Mouse (Mus musculus) cerebellum, adult 9-11 months (tissue): ENCODE measurements at regions not wholly inside any gene's neighbourhood (a gene's known extent, or its start where the extent isn't known, plus 50 kb on each side); places are given as distances from the start of the nearest gene placed in this dataset.

Experiments
- DNase-seq: peaks from one replicate; pipeline ENCODE4 v3.0.0; 2022

DNA sequence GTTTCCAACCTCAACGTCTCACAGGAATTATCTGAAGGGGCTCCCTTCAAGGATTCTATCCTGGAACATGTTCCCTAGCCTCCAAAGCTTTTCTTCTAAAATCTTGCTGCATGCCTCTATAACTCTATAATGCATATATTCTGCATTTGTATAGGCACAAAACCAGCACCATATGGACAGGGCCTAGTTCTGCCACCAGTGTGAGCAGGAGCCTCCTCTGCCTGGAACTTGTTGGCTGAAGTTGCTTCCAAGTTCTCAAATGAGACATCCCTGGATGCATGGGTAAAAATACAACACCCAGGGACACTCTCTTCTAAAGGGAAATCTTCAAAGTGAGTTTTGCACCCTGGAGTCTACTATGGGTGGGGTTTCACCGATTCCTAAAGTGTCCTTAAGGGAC lies 62.3 kb upstream of the Tenm4 start:
- no peak for DNase-seq

- DNase-seq = no peak
These were observed 50.9 kb upstream of the Tenm4 start for GRCm38 (mm10) chr7:96120142-96120541.
